Mouse (Mus musculus) spleen, postnatal 14 days (tissue): ENCODE data around the gene Nop16.
"Not testable (repeated sequence)": the region's sequence is repeated elsewhere in the genome, so short reads cannot be mapped to it uniquely, and the experiment has no call there.

Experiments used
- DNase-seq, 2 experiments: peaks; one replicate each; pipeline ENCODE4 v3.0.0; 2021 to 2022; ENCODE audit warnings: low spot score in 2 of 2

Nop16 gene

DNA sequence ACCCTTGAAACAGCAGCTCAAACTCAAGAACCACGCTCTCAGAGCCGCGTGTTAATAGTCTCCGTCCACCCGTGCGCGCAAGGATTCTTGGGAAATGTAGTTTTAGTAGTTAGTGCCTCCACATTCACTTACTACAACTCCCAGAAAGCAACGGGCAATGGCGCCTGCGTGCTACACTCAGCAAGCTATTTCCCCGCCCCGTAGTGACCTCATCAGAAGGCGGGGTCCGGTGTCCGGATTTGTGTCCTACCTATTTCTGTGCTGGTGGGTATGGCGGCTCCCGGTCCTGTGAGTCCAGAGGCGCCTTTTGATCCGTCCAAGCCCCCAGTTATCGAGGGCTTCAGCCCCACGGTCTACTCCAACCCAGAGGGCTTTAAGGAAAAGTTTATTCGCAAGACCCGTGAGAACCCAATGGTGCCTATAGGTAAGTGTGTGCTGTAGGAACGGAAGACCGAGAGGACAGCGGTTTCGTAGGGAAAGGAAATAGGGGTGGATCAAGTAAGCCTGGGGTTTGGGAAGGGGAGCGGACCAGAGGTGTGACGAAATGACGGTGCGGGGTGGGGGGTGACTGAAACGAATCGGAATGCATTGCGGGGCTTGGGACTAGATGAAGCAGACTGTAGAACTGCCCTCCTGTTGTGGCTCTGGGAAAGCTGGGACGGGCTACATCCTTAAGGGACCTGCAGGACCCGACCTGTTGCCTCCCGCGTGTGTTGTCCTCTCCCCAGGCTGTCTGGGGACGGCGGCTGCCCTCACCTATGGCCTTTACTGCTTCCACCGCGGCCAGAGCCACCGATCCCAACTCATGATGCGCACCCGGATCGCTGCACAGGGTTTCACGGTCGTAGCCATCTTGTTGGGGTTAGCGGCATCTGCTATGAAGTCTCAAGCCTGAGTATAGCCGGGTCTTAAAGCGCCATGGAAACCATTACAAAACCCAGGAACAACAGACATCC, at the start of gene Nop16, which contains the start of gene Higd2a:
Gene Nop16, minus strand, starts transcription at position 95 of the 956 bp plus-strand sequence.
Gene Higd2a, plus strand, starts transcription at position 212 of the 956 bp plus-strand sequence.
- peak; percentile 87 to 93 for DNase-seq

GRCm38 (mm10) chr13:54635011-54635410, 45.1 kb upstream of the Nop16 start:
- no peak for DNase-seq

DNA sequence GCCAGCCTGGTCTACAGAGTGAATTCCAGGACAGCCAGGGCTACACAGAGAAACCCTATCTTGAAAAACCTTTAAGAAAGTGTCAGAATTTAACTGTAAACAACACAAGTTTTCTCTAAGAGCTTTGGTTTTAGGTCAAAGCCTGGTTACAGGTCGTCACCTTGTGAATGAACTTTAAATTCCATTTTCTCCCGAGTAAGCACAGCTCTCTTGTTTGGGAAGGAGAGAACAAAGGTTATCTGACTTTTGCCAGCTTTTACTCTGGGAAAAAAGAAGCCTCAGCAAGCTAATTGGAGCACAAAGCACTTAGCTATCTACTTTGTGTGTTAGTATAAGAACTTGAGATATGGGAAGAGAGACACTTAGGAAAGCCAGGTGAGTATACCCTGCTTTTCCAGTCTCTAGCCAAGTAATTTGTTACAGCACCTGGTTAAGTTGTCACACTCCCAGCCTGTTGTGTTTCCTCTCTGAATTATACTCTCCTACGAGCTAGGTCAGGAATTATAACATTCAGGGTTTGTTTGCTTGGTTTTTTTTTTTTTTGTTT, 42.9 kb upstream of the Nop16 start:
- no peak for DNase-seq

- no peak for DNase-seq
Measured at GRCm38 (mm10) chr13:54629128-54629527, 39.2 kb upstream of the Nop16 start.

DNA sequence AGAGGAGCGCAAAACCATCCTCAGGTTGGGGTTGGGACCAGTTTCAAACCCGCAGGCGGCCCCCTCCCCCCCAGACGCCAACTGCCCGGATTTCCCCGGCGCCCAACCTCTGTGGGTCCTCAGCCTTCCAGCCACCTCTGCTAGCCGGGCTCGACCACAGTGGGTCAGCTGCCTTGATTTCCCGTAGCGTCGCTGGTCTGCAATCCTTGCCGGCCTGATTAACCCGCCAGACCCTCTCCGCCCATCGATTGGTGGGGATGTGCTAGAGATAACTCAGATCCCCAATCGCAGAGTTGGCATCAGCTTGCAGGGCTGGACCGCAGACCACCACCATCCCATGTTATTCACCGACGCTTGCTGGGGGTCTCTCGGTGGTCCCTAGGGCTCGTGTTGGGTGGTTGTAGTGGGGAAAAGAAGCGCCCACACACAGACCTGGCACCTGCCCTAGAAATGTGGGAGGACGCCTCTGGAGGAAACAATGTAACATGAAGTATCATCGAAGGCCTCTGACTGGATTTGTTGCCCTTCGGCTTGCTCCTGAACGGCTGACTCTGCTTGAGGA, 32.2 kb upstream of the Nop16 start:
- DNase-seq: no peak

DNA sequence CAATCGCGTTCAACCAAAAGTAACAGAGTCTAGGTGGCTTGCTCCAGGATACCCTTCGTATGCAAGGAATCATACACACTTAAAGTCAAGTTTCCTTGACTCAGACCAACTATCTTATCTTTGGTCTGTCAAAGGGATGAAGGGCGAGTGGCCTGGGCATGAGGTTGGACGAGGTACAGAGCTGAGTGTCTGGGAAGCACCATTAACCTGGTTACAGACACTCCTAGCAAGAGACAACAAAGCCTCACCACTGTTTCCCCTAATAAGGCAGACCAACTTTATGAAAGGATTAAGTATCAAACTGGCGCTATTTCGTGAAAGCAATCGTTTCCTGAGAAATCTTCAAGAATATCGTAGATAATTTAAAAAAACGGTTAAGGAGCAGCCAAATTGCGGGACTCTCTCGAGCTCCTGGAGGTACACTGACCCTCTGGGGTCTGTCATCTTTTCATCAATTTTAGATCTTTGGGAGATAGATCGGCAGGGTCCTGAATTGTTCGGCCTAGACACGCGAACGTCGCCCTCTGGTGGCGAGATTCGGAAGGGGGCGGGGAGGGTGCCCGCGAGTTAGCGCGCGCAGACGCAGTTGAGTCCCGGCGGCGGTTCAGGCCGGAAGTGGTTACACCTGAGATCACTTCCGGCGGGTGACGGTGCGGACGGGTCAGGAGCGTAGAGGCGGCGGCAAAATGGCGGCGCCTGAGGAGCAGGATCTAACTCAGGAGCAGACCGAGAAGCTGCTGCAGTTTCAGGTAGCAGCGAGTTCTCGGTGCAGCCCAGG, 31.5 kb upstream of the Nop16 start, which contains the start of gene Faf2:
Gene Faf2, plus strand, starts transcription at position 630 of the 778 bp plus-strand sequence.
- peak; percentile 97 to 99 for DNase-seq

GRCm38 (mm10) chr13:54616998-54617397, 27.1 kb upstream of the Nop16 start:
- DNase-seq: no peak

DNA sequence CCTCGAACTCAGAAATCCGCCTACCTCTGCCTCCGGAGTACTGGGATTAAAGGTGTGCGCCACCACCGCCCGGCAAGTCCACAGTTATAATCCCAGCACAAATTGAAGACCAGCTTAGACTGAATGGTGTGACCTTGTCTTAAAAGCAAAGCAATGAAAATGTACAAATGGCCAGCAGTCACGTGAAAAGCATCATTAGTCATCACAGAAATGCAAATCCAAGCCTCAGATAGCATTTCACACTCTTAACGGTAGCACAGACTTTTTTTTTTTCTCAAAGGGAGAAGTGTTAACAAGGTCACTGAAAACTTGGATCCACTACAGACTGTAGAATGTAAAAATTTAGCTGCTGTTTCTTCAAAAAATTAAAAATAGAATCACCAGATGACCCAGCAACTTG, 26.4 kb upstream of the Nop16 start:
- no peak for DNase-seq

GRCm38 (mm10) chr13:54613141-54613540, 23.3 kb upstream of the Nop16 start:
- not testable (repeated sequence) for DNase-seq

GRCm38 (mm10) chr13:54610972-54611754, 21.3 kb upstream of the Nop16 start, which contains the start of gene Cltb:
TSS of gene Cltb (minus strand) at chr13:54611344.
- DNase-seq: peak; percentile 64 to 69

DNA sequence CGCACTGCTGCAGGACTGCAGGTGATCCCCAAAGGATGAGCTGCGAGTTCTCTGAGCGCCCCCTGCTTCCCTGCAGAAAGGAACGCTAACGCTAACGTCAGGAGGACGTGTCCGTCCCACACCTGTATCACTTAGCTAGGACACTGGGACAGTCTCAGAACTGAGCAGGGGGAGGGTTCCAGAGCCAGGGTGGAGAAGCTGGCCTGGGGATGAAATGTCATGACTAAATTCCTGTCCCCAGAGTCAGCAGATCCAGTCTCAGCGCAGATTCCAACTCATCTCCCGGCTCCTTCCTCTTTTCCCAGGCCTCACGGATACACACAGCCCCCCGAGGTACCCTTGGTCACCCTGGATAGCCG, 20.7 kb upstream of the Nop16 start:
- DNase-seq: no peak

GRCm38 (mm10) chr13:54609301-54609700, 19.4 kb upstream of the Nop16 start:
- DNase-seq: no peak

- DNase-seq: no peak
Measured at GRCm38 (mm10) chr13:54608666-54609065, 18.8 kb upstream of the Nop16 start.

GRCm38 (mm10) chr13:54608002-54608401, 18.1 kb upstream of the Nop16 start:
- DNase-seq: no peak

- no peak for DNase-seq
Measured at GRCm38 (mm10) chr13:54607204-54607603, 17.3 kb upstream of the Nop16 start.

DNA sequence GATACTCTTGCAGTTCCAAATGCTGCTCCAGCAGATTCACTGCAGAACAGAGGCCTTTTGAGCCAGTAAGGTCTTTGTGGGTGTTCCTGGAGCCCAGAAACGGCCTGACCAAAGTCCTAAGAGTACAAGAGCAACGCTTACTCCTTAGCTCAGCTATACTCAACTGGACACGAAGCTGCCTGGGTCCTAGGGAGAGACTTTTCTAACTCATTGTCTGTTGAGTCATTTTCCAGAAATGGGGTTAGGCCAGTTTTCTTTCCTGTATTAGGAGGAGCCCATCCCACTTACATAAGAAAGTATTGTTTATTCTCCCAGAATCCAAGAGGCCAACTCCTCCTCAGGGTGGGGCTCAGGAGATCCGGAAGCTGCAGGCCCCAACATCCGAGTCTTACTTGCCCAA, 15.5 kb upstream of the Nop16 start:
- DNase-seq: no peak

DNA sequence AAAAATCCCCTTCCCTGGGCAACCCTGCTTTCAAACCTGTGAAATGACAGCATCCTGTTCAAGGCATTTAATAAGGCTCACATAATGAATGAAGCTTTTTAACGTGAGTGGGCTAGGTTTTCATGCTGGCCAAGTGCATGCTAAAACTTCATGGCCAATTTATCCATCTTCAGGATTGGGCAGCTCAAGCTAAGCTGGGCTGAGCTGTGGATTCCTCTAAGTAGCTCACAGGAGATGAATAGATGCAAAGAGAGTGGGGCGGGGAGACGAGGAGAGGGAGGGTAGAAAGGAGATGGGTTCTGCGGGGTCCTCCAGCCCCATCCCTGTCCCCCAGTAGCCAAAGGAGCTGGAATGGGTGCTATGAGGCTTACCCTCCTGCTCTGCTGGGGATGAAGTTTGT, 14.3 kb upstream of the Nop16 start:
- DNase-seq: no peak

GRCm38 (mm10) chr13:54603501-54603900, 13.6 kb upstream of the Nop16 start:
- no peak for DNase-seq

- DNase-seq: no peak
Measured at GRCm38 (mm10) chr13:54602639-54603111, 12.8 kb upstream of the Nop16 start.

DNA sequence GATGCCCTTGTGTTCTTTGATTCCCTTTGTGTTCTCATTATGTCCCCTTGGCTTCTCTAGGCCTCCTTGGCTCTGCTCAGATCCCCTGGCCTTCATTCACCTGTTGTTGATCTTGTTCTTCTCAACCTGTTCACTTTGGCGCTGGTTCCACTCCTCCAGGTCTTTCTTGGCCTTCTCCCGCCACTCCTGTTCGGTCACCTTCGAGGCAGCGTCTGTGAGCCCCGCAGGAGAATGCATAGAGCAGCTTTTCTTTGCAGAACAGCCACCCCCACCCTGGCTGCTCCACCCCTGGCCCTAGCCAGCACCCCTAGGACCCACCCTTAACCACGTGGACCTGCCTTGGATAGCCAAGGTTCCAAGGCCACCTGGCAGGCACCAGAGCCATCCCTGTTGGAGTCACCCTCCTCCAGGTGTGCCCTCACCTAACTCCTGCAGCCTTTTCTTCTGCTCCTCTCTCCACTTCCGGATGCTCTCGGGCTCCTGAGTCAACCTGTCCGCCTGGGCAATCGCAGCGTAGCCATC, 8.8 kb upstream of the Nop16 start:
- no peak for DNase-seq

- DNase-seq: no peak
Measured at GRCm38 (mm10) chr13:54596870-54597269, 7.0 kb upstream of the Nop16 start.
